Mouse (Mus musculus): ENCODE measurements around the gene Gnai2. TPM values are rescaled to one million over a fixed set of nuclear protein-coding genes. Genes with fewer than 3 reads are reported as not detected.

Gnai2 gene
- polyA plus RNA-seq, 1 experiment from 2014 or later: 336 TPM

DNA sequence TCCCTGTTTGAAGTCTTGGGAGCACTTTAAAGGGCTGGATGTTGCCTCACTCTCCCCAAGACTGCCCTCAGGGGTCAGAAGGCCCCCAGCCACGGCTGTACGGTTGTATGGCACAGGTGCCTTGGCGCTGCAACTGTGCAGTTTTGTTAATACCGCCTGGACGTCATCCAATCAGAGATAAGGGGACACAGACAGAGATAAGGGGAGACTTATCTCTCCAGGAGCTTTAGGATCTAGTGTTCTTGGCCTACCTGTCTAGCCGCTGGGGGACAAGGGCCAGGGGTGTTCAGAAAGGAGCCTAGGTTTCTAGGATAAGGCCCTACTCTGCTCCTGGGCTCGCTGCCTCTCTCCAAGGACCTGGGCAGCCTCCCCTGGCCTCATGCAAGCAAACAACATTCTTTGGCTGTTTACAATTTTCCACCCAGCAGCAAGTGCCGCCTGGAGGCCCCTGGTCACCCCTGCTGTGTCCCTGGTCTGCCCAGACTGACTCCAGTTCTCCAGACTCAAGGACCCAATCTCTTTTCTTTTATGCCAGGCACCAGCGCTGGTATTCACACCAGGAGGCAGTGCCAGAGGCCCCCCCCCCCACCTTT lies 27.4 kb downstream of the Gnai2 start:
- Histone ChIP-seq H3K27me3 (replicated peaks; ENCODE audit: control insufficient read depth, insufficient read depth, low read length) (no peaks in the 10 kb centered on the region), H3K4me3 (ENCODE audit: low read depth, low read length) (no peak overlapping the region), H3K4me2 (ENCODE audit: low read length) (0 out of 2 replicates have a peak overlapping the region, but pooled peaks have one; percentile 1), H3K4me1 (replicated peaks; ENCODE audit: control insufficient read depth, insufficient read depth, low read length) (peaks cover 46% of the 10 kb centered on the region), H3K36me3 (ENCODE audit: control insufficient read depth, insufficient read depth, low read length) (no peaks in the 10 kb centered on the region), H3K9me3 (ENCODE audit: control insufficient read depth, low read length) (no peaks in the 10 kb centered on the region), H3K9ac (ENCODE audit: low read length) (no peak overlapping the region), H3K27ac (ENCODE audit: low read depth) (no peak overlapping the region; the same call in 1 of the 2 replicates)
- ATAC-seq (replicated peaks; ENCODE audit: low FRiP score, low TSS enrichment, low read depth): no peak
- WGBS: 43% methylated on average over 9 of the region's 9 CpGs
- no peak for DNase-seq (ENCODE audit: low spot score)

GRCm38 (mm10) chr9:107607036-107607435 lies 28.1 kb downstream of the Gnai2 start:
- ATAC-seq (replicated peaks; ENCODE audit: low FRiP score, low TSS enrichment, low read depth) (no peak), DNase-seq (ENCODE audit: low spot score) (no peak)
- WGBS: 58% methylated on average over 2 of the region's 2 CpGs
- Histone ChIP-seq H3K27ac (ENCODE audit: low read depth) (peak overlapping the region; percentile 47; the same call in 1 of the 2 replicates), H3K4me2 (ENCODE audit: low read length) (peak overlapping the region; percentile 32), H3K4me3 (ENCODE audit: low read depth, low read length) (no peak overlapping the region; the same call in 1 of the 2 replicates), H3K36me3 (ENCODE audit: control insufficient read depth, insufficient read depth, low read length) (no peaks in the 10 kb centered on the region), H3K9me3 (ENCODE audit: control insufficient read depth, low read length) (no peaks in the 10 kb centered on the region), H3K4me1 (replicated peaks; ENCODE audit: control insufficient read depth, insufficient read depth, low read length) (peaks cover 44% of the 10 kb centered on the region), H3K27me3 (replicated peaks; ENCODE audit: control insufficient read depth, insufficient read depth, low read length) (no peaks in the 10 kb centered on the region), H3K9ac (ENCODE audit: low read length) (no peak overlapping the region)

GRCm38 (mm10) chr9:107606591-107606990 lies 28.6 kb downstream of the Gnai2 start:
- DNase-seq (ENCODE audit: low spot score): no peak
- Histone ChIP-seq H3K4me1 (replicated peaks; ENCODE audit: control insufficient read depth, insufficient read depth, low read length) (peaks cover 40% of the 10 kb centered on the region), H3K4me3 (ENCODE audit: low read depth, low read length) (peak overlapping the region; percentile 8; the same call in 1 of the 2 replicates), H3K27me3 (replicated peaks; ENCODE audit: control insufficient read depth, insufficient read depth, low read length) (no peaks in the 10 kb centered on the region), H3K9ac (ENCODE audit: low read length) (no peak overlapping the region), H3K9me3 (ENCODE audit: control insufficient read depth, low read length) (no peaks in the 10 kb centered on the region), H3K36me3 (ENCODE audit: control insufficient read depth, insufficient read depth, low read length) (no peaks in the 10 kb centered on the region), H3K4me2 (ENCODE audit: low read length) (peak overlapping the region; percentile 32), H3K27ac (ENCODE audit: low read depth) (peak overlapping the region; percentile 47; the same call in 1 of the 2 replicates)
- WGBS: 12% methylated on average over 9 of the region's 9 CpGs
- peak; percentile 21; the same call in 1 of the 2 replicates for ATAC-seq (replicated peaks; ENCODE audit: low FRiP score, low TSS enrichment, low read depth)

- DNase-seq (ENCODE audit: low spot score) (no peak), ATAC-seq (replicated peaks; ENCODE audit: low FRiP score, low TSS enrichment, low read depth) (peak; percentile 34)
- WGBS: 29% methylated on average over 21 of the region's 23 CpGs
- Histone ChIP-seq H3K4me1 (replicated peaks; ENCODE audit: control insufficient read depth, insufficient read depth, low read length) (peaks cover 33% of the 10 kb centered on the region), H3K27me3 (replicated peaks; ENCODE audit: control insufficient read depth, insufficient read depth, low read length) (no peaks in the 10 kb centered on the region), H3K4me3 (ENCODE audit: low read depth, low read length) (peak overlapping the region; percentile 25), H3K9me3 (ENCODE audit: control insufficient read depth, low read length) (no peaks in the 10 kb centered on the region), H3K36me3 (ENCODE audit: control insufficient read depth, insufficient read depth, low read length) (no peaks in the 10 kb centered on the region), H3K4me2 (ENCODE audit: low read length) (peak overlapping the region; percentile 45), H3K9ac (ENCODE audit: low read length) (0 out of 2 replicates have a peak overlapping the region, but pooled peaks have one; percentile 30), H3K27ac (ENCODE audit: low read depth) (peak overlapping the region; percentile 62)
Observed at GRCm38 (mm10) chr9:107605041-107605661, 30.0 kb downstream of the Gnai2 start.

DNA sequence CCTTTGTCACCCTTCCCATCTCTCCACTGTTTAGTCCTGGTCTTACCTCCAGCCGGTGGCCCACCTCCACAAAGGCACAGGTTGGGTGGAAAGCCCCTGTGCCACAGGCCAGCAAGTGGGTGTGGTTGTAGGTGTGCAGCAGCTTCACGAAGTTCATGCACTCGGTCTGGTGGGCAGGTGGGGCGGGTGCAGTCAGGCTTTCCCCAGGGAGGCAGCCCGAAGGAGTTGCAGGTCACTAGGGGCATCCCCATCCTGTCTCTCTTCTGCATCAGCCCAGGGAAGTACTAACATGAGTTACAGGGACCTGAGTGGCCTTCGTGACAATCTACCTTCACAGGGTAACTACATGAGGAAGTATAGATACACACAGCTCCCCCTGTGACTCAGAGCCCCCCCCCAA lies 31.9 kb downstream of the Gnai2 start:
- Histone ChIP-seq H3K9ac (ENCODE audit: low read length) (no peak overlapping the region), H3K4me3 (ENCODE audit: low read depth, low read length) (no peak overlapping the region), H3K4me1 (replicated peaks; ENCODE audit: control insufficient read depth, insufficient read depth, low read length) (peaks cover 23% of the 10 kb centered on the region), H3K27me3 (replicated peaks; ENCODE audit: control insufficient read depth, insufficient read depth, low read length) (no peaks in the 10 kb centered on the region), H3K4me2 (ENCODE audit: low read length) (no peak overlapping the region), H3K9me3 (ENCODE audit: control insufficient read depth, low read length) (no peaks in the 10 kb centered on the region), H3K27ac (ENCODE audit: low read depth) (no peak overlapping the region), H3K36me3 (ENCODE audit: control insufficient read depth, insufficient read depth, low read length) (no peaks in the 10 kb centered on the region)
- ATAC-seq (replicated peaks; ENCODE audit: low FRiP score, low TSS enrichment, low read depth): no peak
- 69% methylated on average over 6 of the region's 6 CpGs for WGBS
- no peak for DNase-seq (ENCODE audit: low spot score)

GRCm38 (mm10) chr9:107602068-107602648 lies 33.0 kb downstream of the Gnai2 start:
- Histone ChIP-seq H3K4me1 (replicated peaks; ENCODE audit: control insufficient read depth, insufficient read depth, low read length) (peaks cover 22% of the 10 kb centered on the region), H3K36me3 (ENCODE audit: control insufficient read depth, insufficient read depth, low read length) (no peaks in the 10 kb centered on the region), H3K9ac (ENCODE audit: low read length) (no peak overlapping the region), H3K27me3 (replicated peaks; ENCODE audit: control insufficient read depth, insufficient read depth, low read length) (no peaks in the 10 kb centered on the region), H3K27ac (ENCODE audit: low read depth) (no peak overlapping the region), H3K4me3 (ENCODE audit: low read depth, low read length) (no peak overlapping the region), H3K4me2 (ENCODE audit: low read length) (0 out of 2 replicates have a peak overlapping the region, but pooled peaks have one; percentile 1), H3K9me3 (ENCODE audit: control insufficient read depth, low read length) (no peaks in the 10 kb centered on the region)
- WGBS: 10% methylated on average over 10 of the region's 10 CpGs
- peak; percentile 47; the same call in 1 of the 2 replicates for ATAC-seq (replicated peaks; ENCODE audit: low FRiP score, low TSS enrichment, low read depth)
- peak; percentile 100 for DNase-seq (ENCODE audit: low spot score)

- Histone ChIP-seq H3K4me1 (replicated peaks; ENCODE audit: control insufficient read depth, insufficient read depth, low read length) (peaks cover 16% of the 10 kb centered on the region), H3K9ac (ENCODE audit: low read length) (no peak overlapping the region), H3K27me3 (replicated peaks; ENCODE audit: control insufficient read depth, insufficient read depth, low read length) (no peaks in the 10 kb centered on the region), H3K9me3 (ENCODE audit: control insufficient read depth, low read length) (no peaks in the 10 kb centered on the region), H3K36me3 (ENCODE audit: control insufficient read depth, insufficient read depth, low read length) (no peaks in the 10 kb centered on the region), H3K4me3 (ENCODE audit: low read depth, low read length) (no peak overlapping the region), H3K4me2 (ENCODE audit: low read length) (no peak overlapping the region), H3K27ac (ENCODE audit: low read depth) (no peak overlapping the region)
- ATAC-seq (replicated peaks; ENCODE audit: low FRiP score, low TSS enrichment, low read depth): no peak
- no peak for DNase-seq (ENCODE audit: low spot score)
- WGBS: 83% methylated on average over 11 of the region's 11 CpGs
Observed at GRCm38 (mm10) chr9:107601275-107601674, 33.9 kb downstream of the Gnai2 start.

- H3K4me3 ChIP-seq (ENCODE audit: low read depth, low read length): no peak overlapping the region
- no peak overlapping the region for H3K4me2 ChIP-seq (ENCODE audit: low read length)
- no peak overlapping the region for H3K9ac ChIP-seq (ENCODE audit: low read length)
- H3K9me3 ChIP-seq (ENCODE audit: control insufficient read depth, low read length): no peaks in the 10 kb centered on the region
- 78% methylated on average over 12 of the region's 12 CpGs for WGBS
- H3K36me3 ChIP-seq (ENCODE audit: control insufficient read depth, insufficient read depth, low read length): no peaks in the 10 kb centered on the region
- H3K27me3 ChIP-seq (replicated peaks; ENCODE audit: control insufficient read depth, insufficient read depth, low read length): no peaks in the 10 kb centered on the region
- DNase-seq (ENCODE audit: low spot score) (no peak), ATAC-seq (replicated peaks; ENCODE audit: low FRiP score, low TSS enrichment, low read depth) (no peak)
- peaks cover 16% of the 10 kb centered on the region for H3K4me1 ChIP-seq (replicated peaks; ENCODE audit: control insufficient read depth, insufficient read depth, low read length)
- H3K27ac ChIP-seq (ENCODE audit: low read depth): no peak overlapping the region
Observed at GRCm38 (mm10) chr9:107600745-107601144, 34.4 kb downstream of the Gnai2 start.

All from intestine, embryonic 14.5 days (tissue).